Mouse (Mus musculus) large intestine, adult 2 months (tissue): ENCODE results near the gene St6galnac4. TPM values are rescaled to one million over a fixed set of nuclear protein-coding genes. Genes with fewer than 3 reads are reported as not detected.

Source experiments
- DNase-seq: peaks from one replicate; pipeline ENCODE4 v3.0.0-alpha.2; 2012; ENCODE audit warnings: low read depth, low spot score
- WGBS: fragments of 180-500 bp; shearing (Covaris S2); methylation state at CpG from one replicate; pipeline ENCODE4 v1.1.7; 2018; 5-methylcytosine and 5-hydroxymethylcytosine counted together
- polyA plus RNA-seq: library from polyadenylated mRNA; depleted of rRNA; stranded (reverse); fragments of >200 nt; gene quantifications from 2 replicates; pipeline ENCODE4 v1.2.3, GENCODE M21; 2012

St6galnac4 gene
- polyA plus RNA-seq, 1 experiment: 7.7 TPM

DNA sequence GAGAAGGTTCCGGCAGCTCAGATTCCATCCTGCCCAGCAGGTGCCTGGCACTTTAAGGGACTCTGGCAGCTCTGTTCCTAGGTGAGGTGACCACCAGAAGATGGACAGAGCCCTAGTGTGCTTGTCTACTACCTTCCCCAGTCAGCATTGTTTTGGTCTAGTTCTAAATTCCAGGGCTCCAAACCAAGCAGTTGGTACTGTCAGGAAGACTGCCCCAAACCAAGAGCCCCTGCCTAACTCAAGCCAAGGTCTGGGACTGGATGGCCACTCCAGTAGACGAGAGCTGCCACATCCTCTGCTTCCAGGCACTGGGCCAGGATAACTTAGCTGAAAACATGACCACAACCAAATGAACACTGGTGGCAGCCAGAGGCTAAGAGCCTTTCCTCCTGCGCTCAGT, 18.0 kb upstream of the St6galnac4 start:
- no peak for DNase-seq

DNA sequence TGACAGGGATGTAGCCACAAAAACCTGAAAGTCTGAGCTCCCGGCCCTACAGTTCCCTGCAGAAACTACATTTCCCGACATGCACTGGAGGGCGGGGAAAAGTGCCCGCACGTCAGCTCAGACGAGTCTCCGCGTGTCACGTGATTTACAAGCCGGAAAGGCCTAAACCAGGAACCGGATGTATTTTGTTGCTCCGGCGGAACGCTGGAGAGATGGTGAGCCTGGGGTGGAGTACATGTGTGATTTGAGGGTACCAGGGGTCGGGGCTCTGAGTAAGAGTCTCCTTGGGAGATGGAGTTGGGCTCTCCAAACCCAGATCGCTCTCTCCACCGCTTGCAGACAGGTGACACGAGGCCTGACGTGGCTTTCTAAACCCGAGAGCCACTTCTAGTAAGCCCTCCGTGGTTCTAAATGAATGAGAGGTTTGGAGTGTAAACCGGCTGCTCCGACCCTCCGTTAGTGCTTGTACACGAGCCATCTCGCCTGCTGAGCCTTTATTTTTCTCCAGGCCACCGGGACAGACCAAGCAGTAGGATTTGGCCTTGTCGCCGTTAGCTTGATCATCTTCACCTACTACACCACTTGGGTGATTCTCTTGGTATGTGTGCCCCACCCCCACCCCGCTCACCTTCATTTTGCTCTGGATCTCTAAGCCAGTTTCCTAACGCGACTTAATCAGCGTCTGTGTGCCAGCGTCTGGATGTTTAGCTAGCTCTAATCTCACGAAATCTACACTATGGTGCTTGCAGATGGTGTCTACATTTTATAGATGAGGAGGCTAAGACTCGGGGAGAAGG, 16.0 kb upstream of the St6galnac4 start, which contains the start of gene Dpm2:
Gene Dpm2, plus strand, starts transcription at position 161 of the 797 bp plus-strand sequence.
- under 1% methylated on average over 36 of the region's 36 CpGs for WGBS
- peak; percentile 92 for DNase-seq

More for the DNA sequence above, 18.0 kb upstream of the St6galnac4 start:
- WGBS: 88% methylated on average over 3 of the region's 3 CpGs

DNA sequence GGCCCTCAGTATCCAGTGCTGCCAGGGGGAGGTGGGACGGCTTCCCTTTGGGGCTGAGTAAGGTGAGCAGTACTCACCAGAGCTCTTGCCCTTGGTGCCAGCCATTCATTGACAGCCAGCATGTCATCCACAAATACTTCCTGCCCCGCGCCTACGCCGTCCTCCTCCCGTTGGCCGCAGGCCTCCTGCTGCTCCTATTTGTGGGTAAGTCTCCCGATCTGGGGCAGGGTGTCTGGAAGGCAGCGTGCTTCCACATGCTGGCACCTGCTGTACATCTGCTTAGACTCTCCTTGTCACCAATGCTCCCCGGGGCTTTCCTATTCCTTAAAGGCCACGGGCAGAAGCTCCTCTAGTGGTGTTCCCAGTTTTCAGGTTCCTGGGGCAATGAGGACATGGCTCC, 14.7 kb upstream of the St6galnac4 start:
- DNase-seq: no peak
- WGBS: 88% methylated on average over 11 of the region's 11 CpGs

DNA sequence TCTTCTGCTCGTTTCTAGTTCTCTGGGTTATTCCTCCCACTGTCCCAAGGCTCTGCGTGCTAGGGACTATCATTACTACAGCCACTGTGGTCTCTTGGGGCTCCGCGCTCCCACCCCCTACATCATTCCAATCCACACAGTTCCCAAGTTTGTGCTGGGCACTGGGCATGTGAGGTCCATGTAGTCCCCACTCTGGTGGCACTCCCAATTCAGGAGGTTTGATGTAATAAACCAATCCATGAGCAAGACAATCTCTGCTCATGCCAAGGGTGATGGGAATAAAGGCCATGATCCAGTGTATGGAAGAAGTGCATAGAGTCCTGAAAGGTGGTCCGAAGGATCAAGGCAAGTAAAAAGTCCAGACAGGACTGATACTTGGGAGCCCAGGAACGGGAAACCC, 12.4 kb upstream of the St6galnac4 start, which contains the start of gene Pip5kl1:
Gene Pip5kl1, plus strand, starts transcription at position 301 of the 400 bp plus-strand sequence.
- WGBS: 73% methylated on average over 6 of the region's 6 CpGs
- DNase-seq: no peak

DNA sequence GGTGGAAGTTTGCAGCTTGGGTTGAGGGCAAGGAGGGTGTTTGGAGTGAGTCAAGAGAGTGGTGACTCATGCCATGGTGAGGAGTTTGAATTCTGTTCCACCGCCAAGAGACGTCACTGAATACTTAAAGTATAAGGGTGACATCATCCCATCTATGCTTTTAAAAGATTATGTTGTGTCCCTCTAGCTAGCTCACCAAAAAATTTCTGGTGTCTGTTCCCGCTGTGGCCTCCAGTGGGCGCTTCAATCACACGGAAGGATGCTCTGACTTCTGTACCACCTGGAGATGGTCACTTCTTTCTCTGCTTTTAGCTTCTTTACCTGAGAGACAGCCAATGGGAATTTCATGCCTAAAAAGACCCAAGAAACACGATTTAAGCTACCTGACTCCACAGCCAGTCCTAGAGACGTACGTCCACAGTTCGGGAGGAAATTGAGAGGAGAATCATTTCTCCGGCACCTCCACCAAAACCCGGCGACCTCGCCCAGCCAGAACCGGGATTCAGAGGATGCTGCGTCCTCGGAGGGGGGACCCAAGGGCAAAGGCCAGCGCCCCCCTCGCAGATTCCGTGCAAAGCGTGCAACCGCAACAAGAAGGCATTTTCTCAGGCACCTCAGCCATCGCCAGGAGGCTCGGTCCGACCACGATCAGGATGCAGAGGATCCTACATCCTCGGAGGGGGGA, 11.9 kb upstream of the St6galnac4 start:
- 5% methylated on average over 26 of the region's 26 CpGs for whole genome bisulfite sequencing
- no peak for DNase-seq

DNA sequence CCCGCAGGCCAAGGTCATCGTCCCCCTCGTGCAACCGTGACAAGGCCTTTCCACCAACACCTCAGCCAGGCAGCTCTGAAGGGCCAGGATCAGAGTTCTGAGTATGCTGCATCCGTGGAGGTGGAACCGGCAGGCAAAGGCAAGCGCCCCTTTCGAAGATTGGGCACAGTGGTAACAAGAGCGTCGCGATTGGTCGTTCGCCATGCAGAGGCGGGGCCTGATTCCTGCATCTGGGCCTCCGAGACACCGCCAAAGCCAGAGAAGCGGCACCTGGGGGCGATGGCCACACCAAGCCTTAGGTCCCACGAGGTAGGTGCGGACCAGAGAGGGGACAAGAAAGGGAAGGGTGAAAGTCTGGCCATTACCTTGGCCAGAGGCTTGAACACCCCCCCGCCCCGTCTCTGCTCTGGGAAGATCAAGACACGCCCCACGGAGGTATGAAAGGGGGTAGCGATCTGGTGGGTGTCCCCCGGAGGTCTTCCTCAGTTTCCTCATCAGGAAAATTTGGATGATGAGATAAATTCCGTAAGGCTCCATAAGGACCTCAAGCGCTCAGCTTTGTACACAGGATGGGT, 11.2 kb upstream of the St6galnac4 start, which contains the start of gene 9430097D07Rik:
Gene 9430097D07Rik, minus strand, starts transcription at position 99 of the 575 bp plus-strand sequence.
- no peak for DNase-seq
- 21% methylated on average over 28 of the region's 28 CpGs for WGBS

DNA sequence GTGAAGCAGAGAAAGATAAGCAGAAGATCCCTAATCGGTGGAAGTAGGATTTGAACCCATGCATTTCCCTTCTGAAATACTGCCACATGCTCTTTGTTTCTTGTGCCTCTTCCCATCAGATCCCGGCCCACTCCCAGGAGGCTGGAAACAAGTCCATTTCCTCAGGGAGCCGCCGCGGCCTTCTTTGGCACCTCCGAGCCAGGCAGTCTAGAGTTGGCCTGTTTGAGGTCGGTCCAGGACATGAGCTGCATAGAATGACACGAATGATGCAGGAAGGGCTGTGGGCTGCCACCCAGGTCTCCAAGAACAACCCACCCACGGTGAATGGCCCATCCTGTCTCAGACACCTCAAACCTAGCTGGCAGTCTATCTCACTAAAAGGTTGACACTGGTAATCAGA, 10.4 kb upstream of the St6galnac4 start:
- no peak for DNase-seq
- 89% methylated on average over 9 of the region's 9 CpGs for WGBS

DNA sequence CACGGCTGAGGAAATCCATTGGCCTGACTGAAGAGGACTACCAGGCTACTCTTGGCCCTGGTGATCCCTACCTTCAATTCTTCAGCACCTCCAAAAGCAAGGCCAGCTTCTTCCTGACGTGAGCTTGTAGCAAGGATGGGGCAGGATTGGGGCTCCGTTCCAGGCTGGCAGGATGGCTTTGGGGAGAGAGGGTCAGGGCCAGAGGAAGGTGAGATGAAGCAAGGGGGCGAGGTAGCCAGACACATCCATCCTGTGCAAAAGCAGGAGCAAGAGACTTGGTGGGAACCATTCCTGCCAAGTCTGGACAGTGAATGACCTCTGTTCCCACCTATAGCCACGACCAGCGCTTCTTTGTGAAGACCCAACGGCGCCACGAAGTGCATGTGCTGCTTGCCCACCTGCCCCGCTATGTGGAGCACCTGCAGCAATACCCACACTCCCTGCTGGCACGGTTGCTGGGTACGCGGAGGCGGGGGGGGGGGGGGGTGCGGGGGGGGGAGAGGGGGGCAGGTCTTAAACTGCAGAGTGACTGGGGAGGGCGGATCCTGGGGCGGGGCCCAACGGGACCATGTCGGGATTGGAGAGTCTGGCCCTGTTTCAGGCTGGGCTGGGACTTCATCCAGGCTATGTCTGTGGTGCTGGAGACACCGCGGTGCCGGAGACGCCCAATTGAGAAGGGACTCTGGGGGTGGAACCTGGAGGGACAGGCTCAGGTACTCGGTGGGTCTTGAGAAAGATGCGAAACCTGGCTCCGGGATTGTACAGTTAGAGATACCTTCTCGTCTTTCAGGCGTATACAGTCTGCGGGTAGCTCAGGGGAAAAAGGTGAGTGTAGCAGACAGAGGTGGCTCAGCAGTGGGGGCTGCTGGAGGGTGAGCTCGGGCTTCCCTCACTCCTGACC, 8.5 kb upstream of the St6galnac4 start:
- DNase-seq: no peak
- WGBS: 31% methylated on average over 25 of the region's 30 CpGs

DNA sequence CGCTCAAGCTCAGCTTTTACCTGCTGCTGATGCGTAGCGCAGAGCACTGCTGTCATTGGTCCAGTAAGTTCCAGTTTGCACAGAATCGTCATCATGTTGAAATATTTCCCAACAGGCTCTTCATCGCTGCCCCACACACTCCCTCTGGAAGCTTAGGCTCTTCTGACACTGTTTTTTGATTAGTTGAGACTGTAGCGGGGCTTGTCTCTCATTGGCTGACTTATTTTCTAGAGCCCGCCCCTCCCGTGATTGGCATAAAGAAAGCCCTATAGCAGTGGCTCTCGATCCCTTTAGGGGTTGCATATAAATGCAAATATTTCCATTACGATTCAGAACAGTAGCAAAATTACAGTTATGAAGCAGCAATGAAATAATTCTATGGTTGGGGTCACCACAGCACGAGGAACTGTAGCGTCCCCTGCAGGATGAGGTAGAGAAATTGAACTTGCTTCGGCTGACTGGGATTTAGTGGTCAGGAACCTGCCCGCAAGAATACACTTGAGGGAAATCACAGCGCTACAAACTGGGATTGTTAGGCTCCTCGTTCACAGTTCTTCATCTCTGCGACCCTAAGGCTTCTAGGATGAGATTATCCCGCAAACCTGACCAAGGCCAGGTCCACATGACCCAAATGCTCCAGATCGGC, 5.3 kb upstream of the St6galnac4 start:
- WGBS: 63% methylated on average over 19 of the region's 19 CpGs
- DNase-seq: no peak

DNA sequence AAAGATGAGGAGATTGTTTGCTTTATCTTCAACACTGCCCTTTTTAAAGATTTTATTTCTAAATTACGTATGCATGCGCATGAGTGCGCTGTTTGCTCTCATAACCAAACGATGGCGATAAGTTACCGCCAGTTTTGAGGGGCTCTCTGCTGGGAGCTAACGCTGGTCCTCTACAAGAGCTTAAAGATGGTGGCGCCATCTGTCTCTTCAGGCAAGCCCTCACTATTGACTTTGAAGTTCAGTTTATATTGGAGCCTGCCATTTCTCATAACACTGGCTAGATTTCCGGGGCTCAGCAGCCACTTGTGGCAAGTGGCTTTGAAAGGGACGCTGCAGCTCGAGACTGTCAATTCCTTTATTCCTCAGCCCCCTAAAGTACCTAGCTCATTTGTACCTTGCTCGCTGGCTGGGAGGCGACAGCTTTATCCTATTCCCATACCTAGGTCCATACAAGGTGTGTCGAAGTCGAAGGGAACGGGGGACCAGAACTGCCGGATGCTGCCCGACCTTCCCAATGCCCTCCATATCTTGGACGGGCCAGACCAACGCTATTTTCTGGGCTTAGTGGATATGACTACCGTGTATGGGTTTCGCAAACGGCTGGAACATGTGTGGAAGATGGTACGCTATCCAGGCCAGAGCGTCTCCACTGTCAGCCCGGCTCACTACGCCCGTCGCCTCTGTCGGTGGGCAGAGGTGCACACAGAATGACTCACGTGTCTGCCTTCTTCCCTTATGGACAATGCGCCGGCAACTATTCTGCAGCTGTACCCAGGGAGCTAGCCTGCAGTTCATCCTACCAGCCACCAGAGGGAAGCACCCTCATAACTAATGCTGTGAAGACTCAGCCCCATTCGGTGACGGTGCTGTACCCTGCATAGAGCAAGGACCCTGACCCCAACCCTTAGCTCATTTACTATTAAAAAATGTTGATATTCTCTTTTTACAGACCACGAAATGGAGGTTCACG, 3.8 kb upstream of the St6galnac4 start:
- no peak for DNase-seq
- 15% methylated on average over 37 of the region's 37 CpGs for WGBS

DNA sequence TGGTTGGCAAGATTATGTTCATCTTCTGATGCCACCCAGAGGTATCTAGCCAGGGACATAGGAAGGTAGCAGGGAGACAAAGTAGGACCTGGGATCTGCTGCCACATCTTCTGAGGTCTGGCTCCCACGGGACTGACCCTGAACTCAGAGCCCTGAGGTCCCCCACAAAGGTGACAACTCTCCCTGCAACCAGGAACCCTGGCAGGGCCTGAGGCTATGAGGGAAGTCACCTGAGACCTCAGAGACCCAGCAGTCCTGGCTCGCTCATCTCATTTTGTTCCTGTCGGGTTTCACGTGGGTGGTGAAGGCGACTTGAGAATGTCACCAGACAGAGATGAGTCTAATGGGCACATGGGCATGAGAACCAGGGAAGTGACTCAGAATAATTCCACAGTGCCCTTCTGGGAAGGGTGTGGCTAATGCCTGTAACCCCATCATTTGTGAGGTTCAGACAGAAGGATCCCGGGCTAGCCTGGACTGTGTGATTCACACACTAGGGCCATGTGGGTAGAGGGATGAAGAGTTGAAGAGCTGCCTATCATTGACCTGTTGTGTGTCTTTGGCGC, 1.7 kb upstream of the St6galnac4 start:
- WGBS: 90% methylated on average over 7 of the region's 7 CpGs

DNA sequence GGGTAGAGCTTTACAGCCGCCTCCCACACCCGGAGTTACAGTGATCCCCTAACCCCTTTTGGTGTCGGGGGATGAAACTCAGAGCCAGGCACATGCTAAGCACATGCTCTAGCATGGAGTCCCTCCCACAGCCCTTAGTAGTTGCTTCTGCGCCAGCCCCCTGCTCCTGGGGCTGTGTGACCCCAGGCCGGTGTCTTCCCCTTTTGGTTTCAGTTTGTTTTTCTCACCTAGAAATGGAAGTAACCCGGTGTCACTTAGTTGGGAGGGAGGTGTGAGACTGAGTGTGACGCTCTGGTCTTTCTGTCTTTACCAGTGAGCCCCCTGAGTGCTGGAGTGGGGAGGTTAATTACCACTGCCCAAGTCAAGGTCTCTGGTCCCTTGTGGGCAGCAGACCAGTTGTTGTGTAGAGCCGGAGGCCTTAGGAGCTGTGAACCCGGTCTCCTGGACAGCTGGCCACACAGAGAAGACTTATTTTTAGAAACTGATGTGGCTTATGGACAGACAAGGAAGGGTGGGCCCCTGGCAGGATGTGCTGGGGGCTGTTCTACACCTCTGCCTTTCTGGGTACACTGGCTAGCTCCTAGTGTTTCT, 931 bp downstream of the St6galnac4 start:
- WGBS: 29% methylated on average over 9 of the region's 9 CpGs
- no peak for DNase-seq

More for the DNA sequence above, 1.7 kb upstream of the St6galnac4 start:
- DNase-seq: no peak

DNA sequence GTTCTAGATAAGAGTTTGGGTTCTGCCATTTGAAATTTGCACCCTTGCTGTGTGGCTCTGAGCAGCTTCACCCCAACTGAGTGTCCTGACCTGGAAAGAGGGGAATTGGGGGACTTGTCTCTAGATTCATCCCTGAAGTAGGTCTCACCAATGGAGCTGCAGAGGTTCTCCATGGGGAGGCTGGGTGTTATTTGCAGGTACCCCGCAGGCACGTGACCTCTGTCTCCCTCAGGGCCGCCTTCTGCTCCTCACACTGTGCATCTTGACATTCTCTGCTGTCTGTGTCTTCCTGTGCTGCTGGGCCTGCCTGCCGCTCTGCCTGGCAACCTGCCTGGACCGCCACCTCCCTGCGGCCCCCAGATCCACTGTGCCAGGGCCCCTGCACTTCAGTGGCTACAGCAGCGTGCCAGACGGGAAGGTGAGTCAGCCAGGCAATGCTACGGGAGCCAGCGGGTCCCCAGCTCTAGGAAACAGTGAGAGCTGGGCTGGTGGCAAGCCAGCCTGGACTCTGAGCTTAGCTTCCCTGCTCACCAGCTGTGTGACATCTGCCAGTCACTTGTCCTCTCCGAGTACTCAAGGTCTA, 2.4 kb downstream of the St6galnac4 start:
- no peak for DNase-seq
- 46% methylated on average over 11 of the region's 11 CpGs for WGBS

DNA sequence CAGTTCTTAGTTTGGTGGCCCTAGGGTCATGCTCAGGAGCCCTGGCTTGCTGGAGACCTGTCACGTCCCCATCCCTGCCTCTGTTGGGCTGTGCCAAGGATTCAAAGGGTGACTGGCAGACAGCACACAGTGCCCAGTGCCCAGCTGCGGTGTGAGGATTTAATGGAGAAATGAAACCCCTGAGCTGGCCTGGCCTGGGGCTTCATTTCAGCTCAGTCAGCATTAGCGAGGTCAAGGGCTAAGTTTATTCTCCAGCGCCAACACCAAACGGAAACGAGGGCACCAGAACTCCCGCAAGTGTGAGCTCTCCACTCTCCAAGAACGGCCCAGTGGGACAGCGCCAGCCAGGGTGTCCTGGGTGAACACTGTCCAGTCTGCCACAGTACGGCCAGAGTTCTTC, 3.3 kb downstream of the St6galnac4 start:
- 72% methylated on average over 10 of the region's 10 CpGs for WGBS
- no peak for DNase-seq

DNA sequence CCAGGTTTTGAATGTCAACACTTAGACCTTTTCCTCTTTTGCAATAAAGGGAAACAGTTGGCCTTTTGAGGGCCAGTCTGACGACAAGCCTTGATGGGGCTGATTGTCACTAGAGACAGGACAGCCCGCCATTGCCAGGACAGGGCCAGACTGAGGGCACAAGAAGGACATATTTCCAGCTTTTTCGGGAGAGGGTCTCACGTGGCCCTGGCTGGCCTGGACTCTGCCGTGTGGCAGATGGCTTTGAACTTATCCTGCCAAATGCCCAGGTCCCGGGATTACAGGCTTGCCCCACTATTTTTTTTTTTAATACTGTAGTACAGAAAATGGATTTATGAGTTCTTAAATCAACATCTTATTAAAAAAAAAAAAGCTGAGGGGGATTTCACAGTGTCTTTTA, 4.4 kb downstream of the St6galnac4 start:
- 42% methylated on average over 6 of the region's 6 CpGs for WGBS
- no peak for DNase-seq

DNA sequence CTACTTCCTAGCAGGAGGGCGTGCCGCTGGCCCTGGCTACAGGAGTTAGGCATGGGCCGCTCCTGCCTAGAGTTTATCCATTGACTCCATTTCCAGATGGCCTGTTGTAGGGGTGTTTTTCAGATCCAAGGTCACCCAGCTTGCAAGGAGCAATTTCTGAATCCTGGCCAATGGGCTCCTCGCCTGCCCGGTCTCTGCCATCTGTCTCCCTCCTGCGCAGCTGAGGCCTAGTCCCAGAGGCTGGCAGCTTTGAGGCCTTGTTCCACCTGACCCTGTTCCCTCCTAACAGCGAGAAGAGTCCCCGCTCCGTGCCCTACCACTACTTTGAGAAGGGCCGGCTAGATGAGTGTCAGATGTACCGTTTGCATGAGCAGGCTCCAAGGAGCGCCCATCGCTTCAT, 9.8 kb downstream of the St6galnac4 start:
- WGBS: 67% methylated on average over 13 of the region's 13 CpGs
- no peak for DNase-seq

DNA sequence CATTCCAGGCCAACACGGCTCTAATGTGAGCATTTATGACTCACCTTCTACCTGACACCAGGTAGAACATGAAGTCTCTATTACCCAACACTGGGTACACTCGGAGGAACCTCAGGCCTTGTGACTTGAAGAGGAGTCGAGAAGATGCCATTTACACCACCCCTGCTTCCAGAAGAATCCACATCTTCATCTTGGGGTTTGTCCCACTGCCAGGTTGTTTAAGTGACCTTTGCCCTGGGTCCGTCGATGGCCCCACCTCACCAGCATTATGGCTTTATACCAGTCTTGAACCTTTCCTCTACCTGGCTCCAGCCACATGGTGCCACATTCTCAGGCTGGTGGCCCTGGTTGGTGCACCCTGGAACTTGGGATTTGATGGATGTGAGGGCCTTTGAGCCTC, 10.4 kb downstream of the St6galnac4 start:
- 36% methylated on average over 5 of the region's 5 CpGs for WGBS

More for the DNA sequence above, 10.4 kb downstream of the St6galnac4 start:
- DNase-seq: no peak
